Mouse (Mus musculus): ENCODE results near the gene Cdk12.

Gene Cdk12

GRCm38 (mm10) chr11:98253807-98254206, 50.9 kb downstream of the Cdk12 start:
- DNase-seq (ENCODE audit: low read depth, low spot score) = no peak

- DNase-seq (ENCODE audit: low read depth, low spot score) = no peak
Observed at GRCm38 (mm10) chr11:98260706-98261479, 58.0 kb downstream of the Cdk12 start.

- peak; percentile 67 for DNase-seq (ENCODE audit: low read depth, low spot score)
Observed at GRCm38 (mm10) chr11:98265039-98265438, 62.2 kb downstream of the Cdk12 start.

GRCm38 (mm10) chr11:98265891-98266290, 63.0 kb downstream of the Cdk12 start:
- no peak for DNase-seq (ENCODE audit: low read depth, low spot score)

- DNase-seq (ENCODE audit: low read depth, low spot score) = no peak
Observed at GRCm38 (mm10) chr11:98266699-98267402, 64.0 kb downstream of the Cdk12 start.

GRCm38 (mm10) chr11:98270066-98270465, 67.2 kb downstream of the Cdk12 start:
- DNase-seq (ENCODE audit: low read depth, low spot score) = no peak

GRCm38 (mm10) chr11:98270466-98270865, 67.6 kb downstream of the Cdk12 start:
- no peak for DNase-seq (ENCODE audit: low read depth, low spot score)

GRCm38 (mm10) chr11:98283740-98284139, 80.9 kb downstream of the Cdk12 start:
- no peak for DNase-seq (ENCODE audit: low read depth, low spot score)

- no peak for DNase-seq (ENCODE audit: low read depth, low spot score)
Observed at GRCm38 (mm10) chr11:98284230-98284629, 81.4 kb downstream of the Cdk12 start.

- DNase-seq (ENCODE audit: low read depth, low spot score) = no peak
Observed at GRCm38 (mm10) chr11:98285368-98285767, 82.5 kb downstream of the Cdk12 start.

GRCm38 (mm10) chr11:98287531-98287930, 84.7 kb downstream of the Cdk12 start:
- no peak for DNase-seq (ENCODE audit: low read depth, low spot score)

- DNase-seq (ENCODE audit: low read depth, low spot score) = no peak
Observed at GRCm38 (mm10) chr11:98287961-98288360, 85.1 kb downstream of the Cdk12 start.

GRCm38 (mm10) chr11:98289873-98290272, 87.0 kb downstream of the Cdk12 start:
- DNase-seq (ENCODE audit: low read depth, low spot score) = no peak

GRCm38 (mm10) chr11:98290906-98291305, 88.0 kb downstream of the Cdk12 start:
- no peak for DNase-seq (ENCODE audit: low read depth, low spot score)

- no peak for DNase-seq (ENCODE audit: low read depth, low spot score)
Observed at GRCm38 (mm10) chr11:98293070-98293469, 90.2 kb downstream of the Cdk12 start.

GRCm38 (mm10) chr11:98294188-98295012, 91.5 kb downstream of the Cdk12 start:
- no peak for DNase-seq (ENCODE audit: low read depth, low spot score)

GRCm38 (mm10) chr11:98295013-98295585, 92.2 kb downstream of the Cdk12 start:
- DNase-seq (ENCODE audit: low read depth, low spot score) = no peak

GRCm38 (mm10) chr11:98296277-98296676, 93.4 kb downstream of the Cdk12 start:
- no peak for DNase-seq (ENCODE audit: low read depth, low spot score)

- no peak for DNase-seq (ENCODE audit: low read depth, low spot score)
Observed at GRCm38 (mm10) chr11:98296916-98297315, 94.1 kb downstream of the Cdk12 start.

GRCm38 (mm10) chr11:98297778-98298177, 94.9 kb downstream of the Cdk12 start:
- DNase-seq (ENCODE audit: low read depth, low spot score) = no peak

GRCm38 (mm10) chr11:98298484-98299205, 95.8 kb downstream of the Cdk12 start:
- DNase-seq (ENCODE audit: low read depth, low spot score) = no peak

Data from WW6 (cell line).